Mouse (Mus musculus) heart, adult 18-20 months (tissue): Measurements from ENCODE around the gene Apom. TPM values are rescaled to one million over a fixed set of nuclear protein-coding genes. Genes with fewer than 3 reads are reported as not detected.

ENCODE experiments used
- DNase-seq, 2 experiments: peaks; one replicate each; pipeline ENCODE4 v3.0.0; 2021 to 2022; ENCODE audit warnings: mixed read lengths in 1 of 2
- total RNA-seq, 2 experiments: library from RNA; stranded (reverse); gene quantifications; 2 replicates each; pipeline ENCODE4 v1.2.3; 2021

Gene Apom
- total RNA-seq, 2 experiments from 2014 or later = not detected

DNA sequence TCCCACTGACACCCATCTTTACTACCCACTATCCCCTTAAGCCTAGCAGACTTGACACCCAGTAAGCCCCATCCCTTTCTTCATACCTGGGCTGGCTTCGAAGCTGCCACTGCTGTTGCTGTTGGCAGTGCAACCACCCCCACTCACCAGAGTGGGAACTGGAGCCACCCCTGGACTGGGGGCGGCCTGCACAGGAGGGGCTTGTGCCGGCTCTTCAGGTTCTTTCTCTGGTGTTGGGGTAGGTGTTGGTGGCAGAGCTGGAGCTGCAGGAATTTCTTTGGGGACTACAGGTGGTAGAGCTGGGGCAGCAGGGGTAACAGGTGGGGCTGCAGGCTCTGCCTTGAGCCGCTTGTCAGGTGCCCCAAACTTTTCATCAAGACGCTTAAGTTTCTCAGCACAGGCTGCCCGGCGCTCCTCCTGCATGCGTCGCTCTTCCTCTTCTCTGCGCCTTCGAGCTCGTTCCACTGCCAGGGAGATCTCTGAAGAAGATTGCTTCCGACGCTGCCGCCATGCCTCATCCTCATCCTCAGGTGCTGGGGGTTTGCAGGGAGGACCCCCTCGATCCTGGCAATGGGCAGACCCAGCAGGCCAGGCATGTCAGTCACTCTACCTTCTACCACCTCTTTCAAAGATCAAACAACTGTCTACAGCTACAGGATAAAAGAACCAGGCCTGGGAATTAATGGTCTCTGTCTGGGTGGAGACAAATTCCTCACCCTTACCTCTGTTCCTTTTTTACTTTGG lies 27.2 kb upstream of the Apom start:
- no peak for DNase-seq

DNA sequence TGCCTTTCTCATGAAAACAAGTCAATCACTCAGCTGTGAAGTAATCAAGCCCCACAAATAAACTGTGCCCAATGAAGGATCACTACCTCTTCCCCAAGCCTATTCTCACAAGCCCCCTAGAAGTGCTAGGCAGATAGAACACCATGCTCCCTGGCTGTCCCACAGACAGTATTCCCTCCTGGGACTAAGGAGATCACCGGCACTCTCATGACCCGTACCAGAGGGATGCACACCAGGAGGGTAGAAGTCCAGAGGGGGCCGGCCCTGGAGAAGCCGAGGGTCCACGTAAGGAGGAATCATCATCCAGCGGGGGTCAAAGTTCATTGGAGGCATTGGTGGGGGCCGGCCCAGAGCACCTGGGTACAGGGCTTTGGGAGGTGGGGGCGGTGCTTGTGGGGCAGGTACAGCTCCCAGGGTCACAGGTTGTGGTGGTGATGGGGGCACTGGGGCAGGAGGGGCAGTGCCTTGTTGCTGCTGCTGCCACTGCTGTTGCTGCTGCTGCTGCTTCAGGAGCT lies 25.9 kb upstream of the Apom start:
- no peak for DNase-seq

DNA sequence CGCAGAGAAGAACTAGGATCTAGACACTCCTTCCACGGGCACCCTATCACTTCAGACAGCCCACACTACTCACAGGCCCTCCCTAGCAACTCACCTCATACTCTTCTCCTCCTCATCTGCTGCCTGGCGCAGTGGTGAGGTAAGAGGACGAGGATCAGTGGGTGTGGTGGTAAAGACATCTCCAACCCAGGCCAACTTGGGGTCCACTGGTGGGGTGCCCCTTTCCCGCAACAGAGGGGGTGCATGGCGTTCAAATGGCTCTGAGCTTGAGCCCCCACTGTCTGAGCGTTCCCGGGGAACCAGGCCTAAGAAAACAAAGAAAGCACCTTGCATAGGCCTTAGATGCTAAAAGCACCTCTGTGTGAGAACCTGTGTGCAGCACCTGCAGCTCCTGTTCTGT lies 25.4 kb upstream of the Apom start:
- no peak for DNase-seq

DNA sequence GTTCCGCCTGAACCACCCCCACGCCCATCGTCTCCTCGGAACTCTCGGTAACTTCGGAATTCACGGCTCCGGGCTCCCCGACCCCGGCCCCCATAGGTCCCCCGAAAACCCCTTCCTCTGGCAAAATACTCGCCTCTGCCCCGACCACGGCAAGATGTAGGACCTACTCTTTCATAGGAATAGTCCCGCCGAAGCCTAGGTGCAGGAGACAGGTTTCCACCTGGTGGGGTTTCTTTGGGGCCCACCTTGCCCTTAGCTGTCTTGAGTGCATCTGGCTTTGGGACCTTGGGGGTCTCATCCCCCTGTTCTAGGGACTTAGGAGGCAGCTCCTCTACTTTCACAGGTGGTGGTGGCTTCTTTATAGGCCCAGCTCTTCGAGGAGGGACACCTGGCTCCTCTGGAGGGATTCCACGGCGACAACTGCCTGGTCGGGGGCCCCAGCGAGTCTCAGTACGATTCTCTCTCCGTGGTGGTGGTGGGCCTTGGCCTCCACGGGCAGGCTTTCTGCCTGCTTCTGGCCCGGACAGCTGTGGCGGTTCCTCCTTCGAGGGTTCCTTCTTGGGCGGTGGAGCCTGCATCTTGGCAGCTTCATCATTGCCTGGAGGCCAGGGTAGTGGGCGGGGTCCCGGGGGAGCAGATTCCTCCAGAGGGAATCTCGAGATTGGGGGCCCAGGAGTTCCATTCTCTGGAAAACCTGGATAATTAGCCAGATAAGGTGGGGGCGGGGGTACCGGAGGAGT lies 24.8 kb upstream of the Apom start:
- no peak for DNase-seq

DNA sequence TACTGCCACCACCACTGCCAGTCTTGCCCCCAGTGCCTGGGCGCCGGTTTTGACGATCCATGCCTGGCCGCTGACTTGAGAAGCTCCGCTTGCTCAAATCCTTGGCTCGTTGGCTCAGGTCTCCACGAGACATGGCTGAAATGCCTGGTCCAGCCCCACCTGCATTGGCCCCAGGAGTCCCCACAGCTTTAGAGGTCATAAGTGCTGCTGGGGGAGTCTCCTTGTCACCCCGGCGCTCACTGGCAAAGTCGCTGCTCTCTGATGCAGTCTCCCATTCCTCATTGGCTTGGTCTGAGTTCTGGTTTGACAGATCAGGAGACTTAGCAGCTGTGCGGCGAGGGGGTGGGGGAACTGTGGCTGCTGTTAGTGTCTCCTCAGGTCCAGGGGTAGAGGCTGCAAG lies 23.6 kb upstream of the Apom start:
- DNase-seq = no peak

DNA sequence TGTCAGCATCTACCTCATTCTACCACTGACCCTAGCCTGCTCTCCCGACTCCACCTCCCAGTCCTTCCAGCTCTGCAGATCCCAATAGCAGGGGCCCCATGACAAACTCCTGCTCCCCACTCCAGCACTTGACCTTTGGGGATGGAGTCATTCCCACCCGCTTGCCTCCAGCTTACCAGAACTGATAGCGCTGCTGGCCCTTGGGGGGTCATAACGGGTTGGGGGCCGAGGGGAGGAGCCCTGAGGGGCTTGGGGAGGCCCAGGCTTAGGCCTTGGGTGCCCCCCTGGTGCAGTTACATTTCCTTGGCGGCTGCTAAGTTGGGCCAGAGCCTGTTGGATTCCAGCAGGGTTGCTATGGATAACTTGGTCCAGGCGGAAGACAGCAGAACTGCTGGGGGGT lies 22.8 kb upstream of the Apom start:
- DNase-seq = no peak

DNA sequence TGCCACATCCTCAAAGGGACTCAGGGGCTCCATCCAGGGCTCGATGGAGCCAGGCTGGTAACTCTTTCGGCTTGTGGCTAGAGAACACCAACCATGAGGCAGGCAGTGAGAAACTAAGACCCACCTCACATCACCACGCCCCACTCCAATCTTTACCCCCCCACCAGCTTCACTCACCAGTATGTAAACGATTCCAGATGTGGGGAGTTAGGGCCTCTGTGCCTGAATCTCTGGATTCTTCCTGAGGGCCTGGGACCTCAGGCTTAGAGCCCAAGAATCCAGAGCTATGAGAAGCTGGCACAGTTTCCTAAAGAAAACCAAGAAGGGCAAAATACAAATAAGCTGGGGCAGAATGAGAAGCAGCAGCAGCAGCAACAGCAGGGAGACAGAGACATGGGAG lies 22.1 kb upstream of the Apom start:
- no peak for DNase-seq

DNA sequence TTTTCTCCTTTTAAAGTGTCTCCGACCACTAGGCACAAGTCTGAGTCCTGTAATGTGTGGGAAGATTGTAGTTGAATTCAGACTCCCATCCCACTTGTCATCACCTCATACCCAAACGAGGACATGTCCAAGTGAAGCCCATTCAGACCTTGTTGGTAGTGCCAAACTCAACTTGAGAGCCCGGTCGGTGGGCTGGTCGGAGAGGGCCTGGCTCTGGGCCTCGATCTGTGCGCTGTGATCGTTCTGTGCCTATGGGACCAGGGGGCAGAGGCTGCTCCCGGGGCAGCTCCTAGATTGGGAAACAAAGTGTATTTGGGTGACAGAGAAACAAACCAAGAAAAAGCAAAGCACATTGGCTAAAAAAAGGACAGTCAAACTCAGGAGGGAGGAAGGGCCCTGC lies 21.2 kb upstream of the Apom start:
- DNase-seq = no peak

DNA sequence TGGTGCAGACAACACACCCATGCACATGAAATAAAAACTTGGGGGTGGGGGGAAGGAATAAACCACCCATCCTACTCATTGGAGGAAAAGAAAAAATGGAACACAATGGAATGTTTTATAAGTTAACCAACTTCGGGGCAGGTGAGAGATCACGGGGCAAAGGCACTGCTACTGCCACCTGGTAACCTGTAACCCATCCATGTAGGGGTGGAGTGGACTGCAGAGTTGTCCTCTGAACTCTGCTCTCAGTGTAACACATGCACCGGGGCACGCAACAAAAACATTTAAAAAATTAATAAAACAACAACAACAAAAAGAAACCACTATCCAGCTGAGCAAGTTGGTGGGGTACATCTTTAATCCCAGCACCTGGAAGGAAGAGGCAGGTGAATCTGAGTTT lies 20.3 kb upstream of the Apom start:
- DNase-seq = no peak

DNA sequence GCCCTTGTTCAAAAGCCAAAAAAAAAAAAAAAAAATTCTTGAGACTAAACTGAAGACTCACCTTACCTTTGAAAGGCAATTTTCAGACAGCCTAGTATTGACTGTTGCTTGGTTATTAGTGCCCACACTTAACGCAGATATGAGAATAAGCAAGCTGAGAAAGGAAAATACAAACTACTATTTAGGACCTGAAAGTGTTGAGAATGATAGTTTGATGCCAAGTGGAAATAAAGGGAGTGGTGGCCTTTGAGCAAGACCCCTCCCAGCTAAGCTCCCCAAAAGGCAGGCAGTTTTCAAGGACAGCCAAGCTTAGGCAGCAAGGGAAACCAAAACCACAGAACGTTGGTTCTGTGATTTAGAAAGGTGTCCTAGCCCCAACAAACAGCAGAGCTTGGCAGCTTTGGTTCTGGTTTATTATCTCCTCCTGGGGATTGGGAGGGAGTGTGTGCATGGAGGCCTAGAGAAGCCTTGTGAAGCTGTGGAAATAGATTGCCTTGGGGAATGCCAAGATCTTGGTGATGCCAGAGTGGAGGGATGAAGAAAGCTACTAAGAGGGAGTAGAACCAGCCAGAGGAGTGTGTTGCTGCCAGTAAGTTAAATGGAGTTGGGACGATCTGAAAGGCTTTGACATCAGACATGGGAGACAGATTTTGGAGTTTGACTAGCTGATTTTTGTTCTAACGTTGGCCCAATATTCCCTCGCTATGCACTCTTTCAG lies 16.2 kb upstream of the Apom start:
- DNase-seq = no peak

DNA sequence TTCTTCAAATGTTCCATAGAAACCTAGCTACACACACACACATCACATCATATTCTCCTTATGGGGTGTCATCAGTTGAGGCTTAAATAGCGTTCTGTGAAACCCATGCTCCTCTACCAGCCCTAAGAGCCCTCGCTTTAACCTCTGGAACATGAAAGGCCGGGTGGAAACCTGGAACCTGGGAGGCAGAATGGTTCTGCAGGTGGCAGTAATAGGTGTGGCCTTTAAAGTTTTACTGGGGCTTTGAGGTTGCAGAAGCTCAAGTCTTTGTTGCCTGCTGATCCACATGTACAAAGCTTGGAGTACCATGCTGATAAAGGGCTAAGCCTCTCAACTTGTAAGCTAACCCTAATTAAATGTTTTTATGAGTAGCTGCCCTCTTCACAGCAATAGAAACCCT lies 15.5 kb upstream of the Apom start:
- no peak for DNase-seq

DNA sequence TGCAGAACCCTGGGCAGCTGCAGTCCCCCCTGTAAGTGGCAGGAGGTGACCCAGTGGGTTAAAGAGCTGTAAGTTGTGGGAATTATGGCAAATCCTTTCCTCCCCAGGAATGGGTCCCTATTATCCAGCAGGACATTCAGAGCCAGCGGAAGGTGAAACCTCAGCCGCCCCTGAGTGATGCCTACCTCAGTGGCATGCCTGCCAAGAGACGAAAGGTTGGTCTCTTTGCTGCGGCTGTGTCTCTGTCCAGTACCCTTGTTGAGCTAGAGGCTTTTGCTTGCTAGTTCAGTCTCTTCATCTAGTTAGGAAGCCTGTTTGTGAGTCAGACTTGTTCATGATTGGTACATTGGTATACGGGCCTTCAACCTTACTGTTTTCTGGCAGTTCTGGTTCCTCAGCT lies 14.3 kb upstream of the Apom start:
- no peak for DNase-seq

DNA sequence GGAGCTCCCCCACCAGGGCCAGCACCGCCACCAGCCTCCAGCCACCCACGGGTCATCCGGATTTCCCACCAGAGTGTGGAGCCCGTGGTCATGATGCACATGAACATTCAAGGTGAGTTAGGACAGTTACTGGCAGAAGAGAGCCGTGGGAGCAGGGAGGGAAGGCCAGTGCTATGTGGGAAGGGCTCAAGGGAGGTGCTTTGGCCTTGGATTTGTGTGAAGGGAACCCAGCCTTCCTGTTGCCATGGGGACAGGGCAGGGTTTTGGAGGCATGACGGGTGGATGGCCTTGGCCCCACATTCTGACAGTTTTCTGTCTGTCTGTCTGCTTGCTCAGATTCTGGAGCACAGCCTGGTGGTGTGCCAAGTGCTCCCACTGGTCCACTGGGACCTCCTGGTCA lies 10.1 kb upstream of the Apom start:
- no peak for DNase-seq

DNA sequence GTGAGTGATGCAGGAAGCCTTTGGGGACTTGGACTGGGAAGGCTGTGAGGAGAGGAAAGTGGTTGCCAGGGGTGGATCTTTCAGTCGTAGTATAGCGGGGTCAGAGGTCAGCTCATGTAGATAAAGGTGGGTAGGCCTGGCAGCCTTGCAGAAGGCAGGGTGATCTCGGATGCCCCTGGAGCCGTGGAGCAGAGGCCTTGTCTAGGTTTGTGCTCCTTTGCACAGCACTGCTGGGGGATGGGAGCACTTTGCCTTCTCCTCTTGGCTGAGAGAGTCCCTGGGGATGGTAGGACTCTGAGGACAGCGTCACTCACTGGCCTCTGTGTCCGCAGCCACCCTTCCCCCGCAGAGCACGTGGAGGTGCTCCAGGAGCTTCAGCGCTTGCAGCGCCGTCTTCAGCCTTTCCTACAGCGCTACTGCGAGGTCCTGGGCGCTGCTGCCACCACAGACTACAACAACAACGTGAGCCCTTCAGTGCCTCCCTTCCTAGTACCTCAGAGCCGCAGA lies 8.7 kb upstream of the Apom start:
- DNase-seq = no peak

DNA sequence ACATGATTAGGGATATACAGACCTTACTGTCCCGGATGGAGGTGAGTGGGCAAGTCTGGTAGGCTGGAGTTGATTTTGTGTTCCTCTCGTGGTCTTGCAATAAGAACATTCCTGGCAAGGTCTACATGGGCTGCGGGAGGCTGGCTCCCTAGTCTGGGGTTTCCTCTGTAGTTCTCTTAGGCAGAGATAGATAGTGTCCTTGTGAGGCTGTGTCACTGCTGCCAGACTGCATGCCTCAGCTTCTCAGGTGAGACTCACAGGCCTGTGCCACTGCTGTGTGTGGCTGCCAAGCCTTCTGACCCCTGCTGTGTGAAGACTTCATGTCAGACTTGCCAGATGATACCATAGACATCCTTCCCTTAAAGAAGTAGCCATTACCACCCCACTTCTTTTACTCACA lies 7.4 kb upstream of the Apom start:
- no peak for DNase-seq

DNA sequence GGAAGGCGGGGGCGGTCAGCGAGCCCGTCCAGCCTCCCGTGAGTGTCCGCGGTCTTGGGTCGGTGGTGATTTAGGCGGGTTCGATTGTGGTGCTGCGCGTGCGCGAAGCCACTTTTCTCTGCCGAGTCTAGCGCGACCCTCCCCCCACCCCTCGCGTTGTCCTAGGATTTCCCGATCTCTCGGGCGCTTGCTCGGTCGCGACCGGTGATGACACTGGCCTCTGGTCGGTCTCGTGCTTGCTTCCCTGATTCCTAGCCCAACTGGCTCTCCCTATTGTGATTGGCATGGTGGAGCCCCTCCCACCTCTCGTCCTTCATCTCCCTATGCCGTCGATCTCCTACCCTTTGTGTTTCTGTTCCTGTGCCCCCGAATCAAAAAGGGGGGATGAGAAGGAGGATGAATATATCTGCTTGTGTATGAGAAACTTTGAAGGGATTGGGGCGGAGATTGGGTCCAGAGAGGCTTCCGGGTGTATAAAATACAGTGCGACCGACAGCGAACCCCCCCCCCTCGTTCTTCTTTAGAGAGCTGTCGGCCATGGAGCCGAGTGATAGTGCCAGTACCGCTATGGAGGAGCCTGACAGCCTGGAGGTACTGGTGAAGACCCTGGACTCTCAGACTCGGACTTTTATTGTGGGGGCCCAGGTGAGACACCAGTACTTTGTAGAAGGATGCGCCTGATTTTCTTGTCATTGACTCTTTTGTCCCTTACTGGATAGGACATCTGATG lies 3.9 kb upstream of the Apom start:
- DNase-seq = no peak

DNA sequence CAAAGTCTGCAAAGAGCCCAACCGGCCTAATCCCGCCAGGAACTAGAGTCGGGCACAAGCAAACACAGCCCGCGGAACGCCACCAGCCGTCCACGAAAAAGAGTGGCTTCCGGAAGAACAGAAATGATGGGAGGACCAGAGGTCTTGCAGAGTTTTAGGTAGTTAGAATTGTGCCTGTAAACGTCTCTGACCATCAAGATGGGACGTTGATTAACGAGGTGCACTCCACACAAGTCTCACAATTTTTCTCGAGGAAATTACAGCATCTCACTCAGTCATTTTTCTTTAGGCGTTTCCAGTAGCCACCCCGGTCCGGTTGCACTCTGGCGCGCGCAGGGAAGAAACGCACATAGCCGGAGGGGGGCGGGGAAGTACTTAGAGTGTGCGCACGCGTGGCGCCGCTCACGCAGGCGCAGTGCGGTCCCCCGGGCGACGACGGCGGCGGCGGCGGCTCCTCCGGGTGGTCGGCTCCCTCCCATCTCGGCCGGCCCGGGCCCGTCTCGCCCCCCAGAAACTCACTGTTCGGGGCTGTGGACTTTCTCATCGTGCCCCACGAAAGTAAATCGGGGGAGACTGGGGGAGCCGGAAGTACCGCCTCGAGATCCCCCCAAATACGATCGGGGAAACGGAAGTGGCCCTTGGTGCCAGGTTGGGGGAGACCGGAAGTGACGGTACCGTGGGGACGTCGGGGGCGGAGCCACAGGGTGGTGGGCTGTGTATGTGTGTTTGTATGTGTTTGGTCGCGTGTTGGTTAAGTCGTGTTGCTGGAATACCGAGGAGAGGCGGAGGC lies 3.1 kb upstream of the Apom start, which contains the start of gene Bag6:
Gene Bag6 (plus strand): TSS at position 378 of the 790 bp plus-strand sequence.
- DNase-seq = peak; percentile 95 to 98

DNA sequence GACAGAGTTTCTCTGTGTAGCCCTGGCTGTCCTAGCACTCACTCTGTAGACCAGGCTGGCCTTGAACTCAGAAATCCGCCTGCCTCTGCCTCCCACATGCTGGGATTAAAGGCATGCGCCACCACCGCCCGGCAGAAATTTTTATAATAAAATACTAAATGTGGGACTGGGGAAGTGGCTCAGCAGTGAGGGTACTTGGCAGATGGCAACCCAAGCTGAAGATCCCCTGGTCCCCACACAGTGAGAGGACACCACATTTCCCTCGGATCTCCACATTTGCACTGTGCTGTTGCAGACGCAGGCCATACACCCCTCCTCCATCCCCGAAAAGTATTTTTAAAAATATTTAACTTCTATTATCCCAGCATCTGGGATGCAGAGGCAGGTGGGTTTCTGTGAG lies 1.7 kb upstream of the Apom start:
- DNase-seq = no peak

DNA sequence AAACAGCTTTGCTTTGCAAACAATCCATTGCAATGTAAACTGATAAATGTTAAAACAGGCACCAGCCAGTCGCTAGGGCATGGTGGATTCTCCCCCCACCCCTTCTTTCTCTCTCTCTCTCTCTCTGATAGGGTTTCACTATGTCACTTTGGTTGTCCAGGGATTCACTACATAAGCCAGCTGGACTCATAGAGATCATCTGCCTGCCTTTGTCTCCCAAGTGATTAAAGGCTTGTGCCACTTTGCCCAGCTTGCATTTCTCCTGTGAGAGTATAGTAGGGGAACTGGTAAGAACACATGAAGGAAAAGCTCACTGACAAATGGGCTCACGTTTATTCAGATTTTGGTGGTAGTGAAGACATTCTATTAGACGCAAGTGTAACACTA lies 317 bp upstream of the Apom start:
- DNase-seq = no peak

DNA sequence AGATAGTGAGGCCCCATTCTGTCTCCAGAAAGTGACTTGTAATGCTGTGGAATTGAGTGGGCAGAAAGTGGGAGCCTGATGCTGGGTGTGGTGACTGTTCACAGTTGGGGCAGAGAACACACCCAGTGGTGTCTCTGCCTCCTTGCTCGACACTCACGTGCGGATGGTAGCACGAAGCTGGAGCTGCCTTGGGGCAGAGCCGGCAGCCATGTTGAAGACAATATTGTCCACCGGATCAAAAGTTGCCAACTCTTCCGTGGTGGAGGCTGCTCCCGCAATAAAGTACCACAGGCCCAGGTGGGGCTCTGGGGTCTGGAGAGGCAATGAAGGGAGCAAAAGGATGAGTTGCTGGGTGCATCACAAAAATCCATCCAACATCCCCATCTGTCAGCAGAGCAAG lies 812 bp downstream of the Apom start:
- DNase-seq = no peak

DNA sequence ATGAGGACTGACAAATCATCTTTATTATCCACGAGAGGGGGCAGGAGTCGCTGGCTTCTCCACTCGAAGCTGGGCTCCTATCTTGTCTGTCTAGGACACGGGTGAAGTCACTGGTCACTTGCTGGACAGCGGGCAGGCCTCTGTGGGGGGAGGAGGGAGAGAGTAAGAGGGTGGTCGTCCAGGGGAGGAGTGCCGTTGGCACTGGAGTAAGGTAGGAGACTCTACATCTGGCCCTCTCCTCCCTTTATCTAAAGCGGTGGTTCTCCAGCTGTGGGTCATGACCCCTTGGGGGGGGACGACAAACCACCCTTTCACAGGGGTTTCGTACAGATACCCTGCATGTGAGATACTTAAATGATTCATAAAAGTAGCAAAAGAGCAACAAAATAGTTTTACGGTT lies 2.9 kb downstream of the Apom start:
- no peak for DNase-seq
